Mouse (Mus musculus) forebrain, embryonic 12.5 days (tissue): ENCODE measurements at regions not wholly inside any gene's neighbourhood (a gene's known extent, or its start where the extent isn't known, plus 50 kb on each side); places are given as distances from the start of the nearest gene placed in this dataset.

Experiments
- ATAC-seq: fragments of 200-750 bp; cut with Nextera tagmentation; 2 replicates; pipeline ENCODE4 v1.8.0; 2017; ENCODE audit warnings: moderate TSS enrichment; ENCODE audit not compliant: low FRiP score
- H3K27ac ChIP-seq: fragments of 300-500 bp; sonication (generic); 2 replicates; pipeline ENCODE4 v1.5.1; 2016; ENCODE audit warnings: mild to moderate bottlenecking
- H3K27me3 ChIP-seq: fragments of 300-500 bp; sonication (generic); 2 replicates; pipeline ENCODE4 v1.6.1; 2016; ENCODE audit warnings: mild to moderate bottlenecking
- H3K36me3 ChIP-seq: fragments of 300-500 bp; sonication (generic); replicated peaks from 2 replicates; pipeline ENCODE4 v1.6.1; 2016; ENCODE audit warnings: mild to moderate bottlenecking
- H3K4me1 ChIP-seq: fragments of 300-500 bp; sonication (generic); 2 replicates; pipeline ENCODE4 v1.6.1; 2016
- H3K4me2 ChIP-seq: fragments of 300-500 bp; sonication (generic); 2 replicates; pipeline ENCODE4 v1.6.1; 2016; ENCODE audit warnings: mild to moderate bottlenecking, moderate library complexity
- H3K4me3 ChIP-seq: fragments of 300-500 bp; sonication (generic); replicated peaks from 2 replicates; pipeline ENCODE4 v1.5.1; 2016; ENCODE audit warnings: mild to moderate bottlenecking
- H3K9ac ChIP-seq: fragments of 300-500 bp; sonication (generic); 2 replicates; pipeline ENCODE4 v1.6.1; 2016; ENCODE audit warnings: mild to moderate bottlenecking
- H3K9me3 ChIP-seq: fragments of 300-500 bp; sonication (generic); 2 replicates; pipeline ENCODE4 v1.6.1; 2016
- WGBS: fragments of 180-500 bp; shearing (Covaris S2); methylation state at CpG from one replicate; pipeline ENCODE4 v1.1.7; 2016; 5-methylcytosine and 5-hydroxymethylcytosine counted together

GRCm38 (mm10) chr2:74930702-74931101 is 105.1 kb downstream of the Mtx2 start:
- whole genome bisulfite sequencing, result 68% methylated on average over 3 of the region's 3 CpGs
- no peaks in the 10 kb centered on the region for H3K4me1 ChIP-seq
- H3K9me3 ChIP-seq, result no peaks in the 10 kb centered on the region
- H3K9ac ChIP-seq, result no peak overlapping the region
- no peak overlapping the region for H3K4me3 ChIP-seq
- no peak for ATAC-seq
- no peak overlapping the region for H3K4me2 ChIP-seq
- no peaks in the 10 kb centered on the region for H3K27me3 ChIP-seq
- no peak overlapping the region for H3K27ac ChIP-seq
- H3K36me3 ChIP-seq, result no peaks in the 10 kb centered on the region

- no peak for ATAC-seq
- no peak overlapping the region for H3K9ac ChIP-seq
- H3K27me3 ChIP-seq, result no peaks in the 10 kb centered on the region
- WGBS, result 54% methylated on average over 8 of the region's 8 CpGs
- H3K36me3 ChIP-seq, result no peaks in the 10 kb centered on the region
- H3K27ac ChIP-seq, result no peak overlapping the region
- no peaks in the 10 kb centered on the region for H3K9me3 ChIP-seq
- no peaks in the 10 kb centered on the region for H3K4me1 ChIP-seq
- no peak overlapping the region for H3K4me2 ChIP-seq
- no peak overlapping the region for H3K4me3 ChIP-seq
Measured at GRCm38 (mm10) chr2:74933190-74933589, 107.6 kb downstream of the Mtx2 start.

- H3K27ac ChIP-seq, result no peak overlapping the region
- H3K4me3 ChIP-seq, result no peak overlapping the region
- H3K36me3 ChIP-seq, result no peaks in the 10 kb centered on the region
- WGBS, result 72% methylated on average over 1 of the region's 1 CpGs
- no peak overlapping the region for H3K9ac ChIP-seq
- no peak for ATAC-seq
- H3K4me2 ChIP-seq, result no peak overlapping the region
- no peaks in the 10 kb centered on the region for H3K4me1 ChIP-seq
- H3K9me3 ChIP-seq, result no peaks in the 10 kb centered on the region
- H3K27me3 ChIP-seq, result no peaks in the 10 kb centered on the region
Measured at GRCm38 (mm10) chr2:74933771-74934170, 108.2 kb downstream of the Mtx2 start.

- Histone ChIP-seq H3K4me2 (no peak overlapping the region), H3K9ac (no peak overlapping the region), H3K4me3 (no peak overlapping the region), H3K36me3 (no peaks in the 10 kb centered on the region), H3K27me3 (no peaks in the 10 kb centered on the region), H3K4me1 (no peaks in the 10 kb centered on the region), H3K27ac (no peak overlapping the region), H3K9me3 (no peaks in the 10 kb centered on the region)
- ATAC-seq, result no peak
- 79% methylated on average over 9 of the region's 9 CpGs for WGBS
Measured at GRCm38 (mm10) chr2:74938711-74939110, 113.1 kb downstream of the Mtx2 start.

- no peak for ATAC-seq
- Histone ChIP-seq H3K27me3 (no peaks in the 10 kb centered on the region), H3K36me3 (no peaks in the 10 kb centered on the region), H3K9ac (no peak overlapping the region), H3K9me3 (no peaks in the 10 kb centered on the region), H3K4me2 (no peak overlapping the region), H3K27ac (no peak overlapping the region), H3K4me1 (no peaks in the 10 kb centered on the region), H3K4me3 (no peak overlapping the region)
- 94% methylated on average over 10 of the region's 10 CpGs for WGBS
Measured at GRCm38 (mm10) chr2:74941966-74942365, 116.4 kb downstream of the Mtx2 start.

GRCm38 (mm10) chr2:74942611-74943198 is 117.1 kb downstream of the Mtx2 start:
- no peaks in the 10 kb centered on the region for H3K9me3 ChIP-seq
- H3K27ac ChIP-seq, result no peak overlapping the region
- H3K4me2 ChIP-seq, result no peak overlapping the region
- 58% methylated on average over 6 of the region's 6 CpGs for WGBS
- no peak overlapping the region for H3K4me3 ChIP-seq
- no peaks in the 10 kb centered on the region for H3K36me3 ChIP-seq
- H3K9ac ChIP-seq, result no peak overlapping the region
- H3K4me1 ChIP-seq, result no peaks in the 10 kb centered on the region
- H3K27me3 ChIP-seq, result no peaks in the 10 kb centered on the region
- no peak for ATAC-seq

GRCm38 (mm10) chr2:74945185-74945749 is 119.7 kb downstream of the Mtx2 start:
- H3K4me3 ChIP-seq, result no peak overlapping the region
- no peaks in the 10 kb centered on the region for H3K36me3 ChIP-seq
- no peak for ATAC-seq
- 85% methylated on average over 7 of the region's 7 CpGs for WGBS
- no peak overlapping the region for H3K27ac ChIP-seq
- H3K9me3 ChIP-seq, result no peaks in the 10 kb centered on the region
- no peak overlapping the region for H3K4me2 ChIP-seq
- no peak overlapping the region for H3K9ac ChIP-seq
- H3K27me3 ChIP-seq, result 0 out of 2 replicates have a peak, but pooled peaks cover 5% of the 10 kb centered on the region
- no peaks in the 10 kb centered on the region for H3K4me1 ChIP-seq

- Histone ChIP-seq H3K27me3 (0 out of 2 replicates have a peak, but pooled peaks cover 8% of the 10 kb centered on the region), H3K9me3 (no peaks in the 10 kb centered on the region), H3K4me2 (no peak overlapping the region), H3K36me3 (no peaks in the 10 kb centered on the region), H3K4me1 (no peaks in the 10 kb centered on the region), H3K4me3 (no peak overlapping the region), H3K27ac (no peak overlapping the region), H3K9ac (no peak overlapping the region)
- 88% methylated on average over 12 of the region's 12 CpGs for WGBS
- no peak for ATAC-seq
Measured at GRCm38 (mm10) chr2:74951401-74952260, 126.0 kb downstream of the Mtx2 start.

- Histone ChIP-seq H3K4me3 (no peak overlapping the region), H3K4me1 (no peaks in the 10 kb centered on the region), H3K27ac (no peak overlapping the region), H3K9ac (no peak overlapping the region), H3K36me3 (no peaks in the 10 kb centered on the region), H3K27me3 (0 out of 2 replicates have a peak, but pooled peaks cover 4% of the 10 kb centered on the region), H3K4me2 (no peak overlapping the region), H3K9me3 (no peaks in the 10 kb centered on the region)
- 72% methylated on average over 9 of the region's 9 CpGs for WGBS
- no peak for ATAC-seq
Measured at GRCm38 (mm10) chr2:74954101-74954500, 128.5 kb downstream of the Mtx2 start.

- Histone ChIP-seq H3K9ac (no peak overlapping the region), H3K9me3 (no peaks in the 10 kb centered on the region), H3K4me3 (no peak overlapping the region), H3K4me1 (no peaks in the 10 kb centered on the region), H3K36me3 (no peaks in the 10 kb centered on the region), H3K27me3 (0 out of 2 replicates have a peak, but pooled peaks cover 3% of the 10 kb centered on the region), H3K4me2 (no peak overlapping the region), H3K27ac (no peak overlapping the region)
- 88% methylated on average over 4 of the region's 4 CpGs for WGBS
- ATAC-seq, result no peak
Measured at GRCm38 (mm10) chr2:74955281-74956128, 129.9 kb downstream of the Mtx2 start.

GRCm38 (mm10) chr2:74956129-74956450 is 130.5 kb downstream of the Mtx2 start:
- H3K4me3 ChIP-seq, result no peak overlapping the region
- no peak overlapping the region for H3K4me2 ChIP-seq
- 100% methylated on average over 1 of the region's 1 CpGs for WGBS

GRCm38 (mm10) chr2:74956556-74956955 is 131.0 kb downstream of the Mtx2 start:
- H3K9ac ChIP-seq, result no peak overlapping the region
- WGBS, result 92% methylated on average over 2 of the region's 2 CpGs

More at GRCm38 (mm10) chr2:74956129-74956450, 130.5 kb downstream of the Mtx2 start:
- Histone ChIP-seq H3K9me3 (no peaks in the 10 kb centered on the region), H3K4me1 (no peaks in the 10 kb centered on the region), H3K36me3 (no peaks in the 10 kb centered on the region), H3K27ac (no peak overlapping the region), H3K9ac (no peak overlapping the region), H3K27me3 (0 out of 2 replicates have a peak, but pooled peaks cover 3% of the 10 kb centered on the region)
- ATAC-seq, result no peak

More at GRCm38 (mm10) chr2:74956556-74956955, 131.0 kb downstream of the Mtx2 start:
- H3K27ac ChIP-seq, result no peak overlapping the region
- no peak overlapping the region for H3K4me3 ChIP-seq
- ATAC-seq, result no peak
- H3K27me3 ChIP-seq, result 0 out of 2 replicates have a peak, but pooled peaks cover 3% of the 10 kb centered on the region
- H3K4me2 ChIP-seq, result no peak overlapping the region
- no peaks in the 10 kb centered on the region for H3K4me1 ChIP-seq
- H3K9me3 ChIP-seq, result no peaks in the 10 kb centered on the region
- no peaks in the 10 kb centered on the region for H3K36me3 ChIP-seq
